Comparison of ENCODE assay signal across 9 mouse cellular contexts in the genomic region with DNA sequence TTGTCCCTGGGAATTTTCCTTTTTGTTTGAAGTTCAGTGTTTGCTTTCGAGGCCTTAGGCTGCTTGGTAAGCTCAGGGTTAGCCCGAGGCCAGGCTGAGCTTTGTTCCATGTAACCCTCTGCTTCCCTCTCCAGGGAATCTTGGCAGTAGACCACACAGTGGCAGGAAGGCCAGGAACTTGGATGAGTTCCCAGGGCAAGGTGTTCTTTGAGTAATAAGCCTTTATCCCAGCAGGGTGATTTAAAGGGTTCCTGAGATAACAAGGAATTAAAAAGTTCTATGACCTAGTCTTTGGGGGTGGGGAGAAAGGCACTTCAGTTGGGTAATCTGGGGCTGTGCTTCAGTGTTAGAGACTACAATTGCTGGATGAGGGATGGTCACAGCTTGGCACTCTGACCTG. TPM values are rescaled to one million over a fixed set of nuclear protein-coding genes. Genes with fewer than 3 reads are reported as not detected.
DNase-seq lines count a peak whose midpoint lies in the region; ATAC-seq lines count a peak whose summit lies in the region.
"Had no signal": no experiment of that assay in that cellular context is flagged by ENCODE, and none has a peak within 500 bp of the region (broad histone marks: within the 10 kb centered on the region; RNA-seq: fewer than 3 reads in every experiment).

No protein-coding gene starts in this region.

- H3K4me2 ChIP-seq in lung, embryonic 16.5 days (ENCODE audit: low read depth, low read length): no peak overlapping the region

- H3K27me3 ChIP-seq in lung, embryonic 16.5 days (ENCODE audit: control insufficient read depth, insufficient read depth, low read depth, low read length): no peaks in the 10 kb centered on the region

- peaks cover 25% of the 10 kb centered on the region for H3K36me3 ChIP-seq in lung, embryonic 16.5 days (ENCODE audit: control insufficient read depth, insufficient read depth, low read length)

- H3K9ac ChIP-seq in lung, embryonic 16.5 days (ENCODE audit: low read length): no peak overlapping the region; the same call in 1 of the 2 replicates
- H3K9ac ChIP-seq: liver, embryonic 14.5 days had no signal

- H3K27ac ChIP-seq in brown adipose tissue, adult 24 weeks (replicated peaks; ENCODE audit: low read depth, low read length): peak overlapping the region; percentile 73
- H3K27ac ChIP-seq in lung, embryonic 16.5 days (ENCODE audit: low read length): peak overlapping the region; percentile 58
- H3K27ac ChIP-seq: liver, embryonic 14.5 days had no signal

- 19% methylated on average over 2 of the region's 2 CpGs for WGBS in lung, embryonic 16.5 days

- intact Hi-C loops in heart, postnatal 36 days (cut with DNase I): no loop called here
- intact Hi-C loops in left cerebral cortex, postnatal 14 days (cut with DNase I): no loop called here

- peak; percentile 46 for DNase-seq in gastrocnemius, adult 18-20 months (ENCODE audit: low spot score)
- DNase-seq in gastrocnemius, postnatal 10 days: no peak
- peak; percentile 71 to 74 for DNase-seq in heart, postnatal 36 days
- no peak for DNase-seq in spleen, postnatal 14 days (ENCODE audit: low spot score in 2 of 2)
- no peak for DNase-seq in right cerebral cortex, postnatal 14 days
- DNase-seq in left cerebral cortex, postnatal 14 days (ENCODE audit: low spot score in 2 of 2): no peak

- H3K9me3 ChIP-seq in lung, embryonic 16.5 days (ENCODE audit: control insufficient read depth, low read length): no peaks in the 10 kb centered on the region

- peaks cover 12% of the 10 kb centered on the region for H3K4me1 ChIP-seq in brown adipose tissue, adult 24 weeks (ENCODE audit: control insufficient read depth, insufficient read depth, insufficient read length, low read length)
- H3K4me1 ChIP-seq in lung, embryonic 16.5 days (replicated peaks; ENCODE audit: control insufficient read depth, insufficient read depth, low read length): peaks cover 18% of the 10 kb centered on the region

- H3K4me3 ChIP-seq in brown adipose tissue, adult 24 weeks (ENCODE audit: insufficient read depth, low read depth, low read length): no peak overlapping the region
- H3K4me3 ChIP-seq in lung, embryonic 16.5 days (ENCODE audit: low read length): no peak overlapping the region

- peak; percentile 65 for ATAC-seq in lung, embryonic 16.5 days (ENCODE audit: low read depth)

RNA-seq across cellular contexts. Expression of a gene that starts 4.5 kb away (rescaled TPM):
- 100 to 1,000 TPM; 375 to 377 TPM for total RNA-seq in gastrocnemius, adult 18-20 months (2021)
- 100 to 1,000 TPM; 322 to 360 TPM for total RNA-seq in gastrocnemius, postnatal 10 days (2021)
- 1,002 and 1,055 TPM in 2 replicates for polyA plus RNA-seq in brown adipose tissue, adult 24 weeks (2012; ENCODE audit: insufficient read depth, insufficient read length, missing spikeins)
- 100 to 1,000 TPM; 648 to 672 TPM for total RNA-seq in heart, postnatal 36 days (2021)
- 482 and 489 TPM in 2 replicates for polyA plus RNA-seq in lung, embryonic 16.5 days (2015; fragmentation: Nextera tagmentation; extraction: Ambion mirVana)
- total RNA-seq in left cerebral cortex, postnatal 14 days (2021): 100 to 1,000 TPM; 229 to 243 TPM

RNA-seq across cellular contexts. Expression of a gene that starts 4.5 kb away (rescaled TPM):
- total RNA-seq in gastrocnemius, adult 18-20 months (2021): 100 to 1,000 TPM; 586 to 627 TPM
- total RNA-seq in gastrocnemius, postnatal 10 days (2021): 1,000 to 10,000 TPM; 1,176 to 1,238 TPM
- polyA plus RNA-seq in brown adipose tissue, adult 24 weeks (2012; ENCODE audit: insufficient read depth, insufficient read length, missing spikeins): 587 and 667 TPM in 2 replicates
- total RNA-seq in heart, postnatal 36 days (2021): 100 to 1,000 TPM; 764 to 784 TPM
- 929 and 1,039 TPM in 2 replicates for polyA plus RNA-seq in lung, embryonic 16.5 days (2015; fragmentation: Nextera tagmentation; extraction: Ambion mirVana)
- 100 to 1,000 TPM; 681 to 713 TPM for total RNA-seq in left cerebral cortex, postnatal 14 days (2021)

RNA-seq across cellular contexts. Expression of a gene that starts 14.0 kb away (rescaled TPM):
- 10 to 100 TPM; 14.8 to 15.2 TPM for total RNA-seq in gastrocnemius, adult 18-20 months (2021)
- 10 to 100 TPM; 15.0 to 16.5 TPM for total RNA-seq in gastrocnemius, postnatal 10 days (2021)
- polyA plus RNA-seq in brown adipose tissue, adult 24 weeks (2012; ENCODE audit: insufficient read depth, insufficient read length, missing spikeins): 21.6 and 25.3 TPM in 2 replicates
- 10 to 100 TPM; 28.6 to 34.6 TPM for total RNA-seq in heart, postnatal 36 days (2021)
- polyA plus RNA-seq in lung, embryonic 16.5 days (2015; fragmentation: Nextera tagmentation; extraction: Ambion mirVana): 63.4 and 67.1 TPM in 2 replicates
- total RNA-seq in left cerebral cortex, postnatal 14 days (2021): 10 to 100 TPM; 29.3 to 31.9 TPM

RNA-seq across cellular contexts. Expression of a gene that starts 18.6 kb away (rescaled TPM):
- 10 to 100 TPM; 13.4 to 16.6 TPM for total RNA-seq in gastrocnemius, adult 18-20 months (2021)
- total RNA-seq in gastrocnemius, postnatal 10 days (2021): 10 to 100 TPM; 27.6 to 33.3 TPM
- polyA plus RNA-seq in brown adipose tissue, adult 24 weeks (2012; ENCODE audit: insufficient read depth, insufficient read length, missing spikeins): 16.2 and 37.3 TPM in 2 replicates
- 10 to 100 TPM; 55.7 to 81.7 TPM for total RNA-seq in heart, postnatal 36 days (2021)
- polyA plus RNA-seq in lung, embryonic 16.5 days (2015; fragmentation: Nextera tagmentation; extraction: Ambion mirVana): 78.8 and 89.6 TPM in 2 replicates
- total RNA-seq in left cerebral cortex, postnatal 14 days (2021): 10 to 100 TPM; 36.2 to 41.2 TPM

RNA-seq across cellular contexts. Expression of a gene that starts 44.7 kb away (rescaled TPM):
- total RNA-seq in gastrocnemius, adult 18-20 months (2021): not detected
- not detected for total RNA-seq in gastrocnemius, postnatal 10 days (2021)
- not detected in 2 replicates for polyA plus RNA-seq in brown adipose tissue, adult 24 weeks (2012; ENCODE audit: insufficient read depth, insufficient read length, missing spikeins)
- not detected for total RNA-seq in heart, postnatal 36 days (2021)
- not detected in 2 replicates for polyA plus RNA-seq in lung, embryonic 16.5 days (2015; fragmentation: Nextera tagmentation; extraction: Ambion mirVana)
- total RNA-seq in left cerebral cortex, postnatal 14 days (2021): not detected
- polyA plus RNA-seq: liver, embryonic 14.5 days had no signal

Comparison
In these comparisons a context has a peak if more than half of its experiments do, and no peak if none do; other contexts are left out.
1. DNase-seq: peak in gastrocnemius, adult 18-20 months (single experiment) and heart, postnatal 36 days (2 of 2); none in gastrocnemius, postnatal 10 days (single experiment), spleen, postnatal 14 days (0 of 2), right cerebral cortex, postnatal 14 days (single experiment) and left cerebral cortex, postnatal 14 days (0 of 2).